In genomic region chr2:122764526-122764925, GRCm38 (mm10) we compare ENCODE assay signal across 9 mouse cellular contexts. TPM values are rescaled to one million over a fixed set of nuclear protein-coding genes. Genes with fewer than 3 reads are reported as not detected.
DNase-seq lines count a peak whose midpoint lies in the region; ATAC-seq lines count a peak whose summit lies in the region.
"Had no signal": no experiment of that assay in that cellular context is flagged by ENCODE, and none has a peak within 500 bp of the region (broad histone marks: within the 10 kb centered on the region; RNA-seq: fewer than 3 reads in every experiment).

No protein-coding gene starts in this region.

- DNase-seq in kidney, adult 9 months = peak; percentile 27
- DNase-seq in kidney, adult 18-20 months = no peak
- peak; percentile 2 for DNase-seq in hindbrain, embryonic 11.5 days (ENCODE audit: low spot score)
- DNase-seq in lung, postnatal 36 days = peak; percentile 13
- DNase-seq in cerebellum, adult 9-11 months = no peak
- DNase-seq in cerebellum, postnatal 14 days = no peak
- DNase-seq in testis, postnatal 14 days (ENCODE audit: low spot score) = no peak

- peaks cover 12% of the 10 kb centered on the region for H3K27me3 ChIP-seq in hindbrain, embryonic 11.5 days (ENCODE audit: control insufficient read depth, insufficient read depth, low read length)
- H3K27me3 ChIP-seq: Patski had no signal

- no peak overlapping the region for H3K27ac ChIP-seq in hindbrain, embryonic 11.5 days (ENCODE audit: low read depth, low read length)

- no peak overlapping the region for H3K4me2 ChIP-seq in hindbrain, embryonic 11.5 days (replicated peaks; ENCODE audit: low read depth, low read length)

- no peaks in the 10 kb centered on the region for H3K4me1 ChIP-seq in hindbrain, embryonic 11.5 days (replicated peaks; ENCODE audit: control insufficient read depth, insufficient read depth, low read length)

- 53% methylated on average over 6 of the region's 6 CpGs for WGBS in hindbrain, embryonic 11.5 days

- H3K9me3 ChIP-seq in hindbrain, embryonic 11.5 days (ENCODE audit: control insufficient read depth, low read length) = no peaks in the 10 kb centered on the region

- peak; percentile 25 for ATAC-seq in CD4-positive, CD25-positive, alpha-beta regulatory T cell, adult 4 months
- ATAC-seq in hindbrain, embryonic 11.5 days (ENCODE audit: low FRiP score) = no peak

- no peak overlapping the region for H3K4me3 ChIP-seq in hindbrain, embryonic 11.5 days (ENCODE audit: low read depth, low read length)

- H3K9ac ChIP-seq in hindbrain, embryonic 11.5 days (ENCODE audit: low read depth, low read length) = no peak overlapping the region

- no peaks in the 10 kb centered on the region for H3K36me3 ChIP-seq in hindbrain, embryonic 11.5 days (ENCODE audit: control insufficient read depth, insufficient read depth, low read length)

RNA-seq across cellular contexts. Expression of gene Sqor, which starts 0.5 kb away (rescaled TPM):
- 10 to 100 TPM; 16.3 to 17.1 TPM for polyA plus RNA-seq in CD4-positive, CD25-positive, alpha-beta regulatory T cell, adult 4 months (2017; shearing (Covaris generic))
- polyA plus RNA-seq in hindbrain, embryonic 11.5 days (2014; fragmentation: Nextera tagmentation; extraction: Ambion mirVana) = 2.9 and 3.7 TPM in 2 replicates

RNA-seq across cellular contexts. Expression of gene Bloc1s6, which starts 26.2 kb away (rescaled TPM):
- 10 to 100 TPM; 36.3 to 66.5 TPM for polyA plus RNA-seq in CD4-positive, CD25-positive, alpha-beta regulatory T cell, adult 4 months (2017; shearing (Covaris generic))
- 66.6 and 69.0 TPM in 2 replicates for polyA plus RNA-seq in hindbrain, embryonic 11.5 days (2014; fragmentation: Nextera tagmentation; extraction: Ambion mirVana)

Comparison
In these comparisons a context has a peak if more than half of its experiments do, and no peak if none do; other contexts are left out.
1. DNase-seq: peak in kidney, adult 9 months (single experiment), hindbrain, embryonic 11.5 days (single experiment) and lung, postnatal 36 days (single experiment); none in kidney, adult 18-20 months (single experiment), cerebellum, adult 9-11 months (single experiment), cerebellum, postnatal 14 days (0 of 2) and testis, postnatal 14 days (single experiment).